Mouse (Mus musculus): ENCODE measurements around the gene 4930558K02Rik. TPM values are rescaled to one million over a fixed set of nuclear protein-coding genes. Genes with fewer than 3 reads are reported as not detected.

4930558K02Rik gene
- polyA plus RNA-seq, 1 experiment = not detected

- no peak for DNase-seq
- Histone ChIP-seq H3K4me1 (ENCODE audit: control insufficient read depth, insufficient read depth, low read length) (no peaks in the 10 kb centered on the region), H3K27ac (ENCODE audit: insufficient read depth, low read length) (no peak overlapping the region), H3K4me3 (replicated peaks; ENCODE audit: insufficient read depth, low read depth, low read length) (no peak overlapping the region), H3K27me3 (ENCODE audit: control insufficient read depth, insufficient read depth, low read length) (no peaks in the 10 kb centered on the region)
- TF ChIP-seq POLR2A (IDR thresholded peaks at IDR 0.05; ENCODE audit: borderline replicate concordance, insufficient read depth, low read length) (no peak), CTCF (IDR thresholded peaks at IDR 0.05; ENCODE audit: borderline replicate concordance, insufficient read depth, low read depth, low read length) (no peak)
- WGBS = 85% methylated on average over 4 of the region's 4 CpGs
Measured at GRCm38 (mm10) chr1:161907111-161907510, 72.3 kb downstream of the 4930558K02Rik start.

GRCm38 (mm10) chr1:161902692-161903452 is 76.6 kb downstream of the 4930558K02Rik start:
- Histone ChIP-seq H3K27me3 (ENCODE audit: control insufficient read depth, insufficient read depth, low read length) (no peaks in the 10 kb centered on the region), H3K4me3 (replicated peaks; ENCODE audit: insufficient read depth, low read depth, low read length) (no peak overlapping the region), H3K4me1 (ENCODE audit: control insufficient read depth, insufficient read depth, low read length) (no peaks in the 10 kb centered on the region), H3K27ac (ENCODE audit: insufficient read depth, low read length) (no peak overlapping the region)
- no peak for TF ChIP-seq CTCF (IDR thresholded peaks at IDR 0.05; ENCODE audit: borderline replicate concordance, insufficient read depth, low read depth, low read length)
- no peak for TF ChIP-seq POLR2A (IDR thresholded peaks at IDR 0.05; ENCODE audit: borderline replicate concordance, insufficient read depth, low read length)
- DNase-seq = no peak
- WGBS = 80% methylated on average over 9 of the region's 9 CpGs

DNA sequence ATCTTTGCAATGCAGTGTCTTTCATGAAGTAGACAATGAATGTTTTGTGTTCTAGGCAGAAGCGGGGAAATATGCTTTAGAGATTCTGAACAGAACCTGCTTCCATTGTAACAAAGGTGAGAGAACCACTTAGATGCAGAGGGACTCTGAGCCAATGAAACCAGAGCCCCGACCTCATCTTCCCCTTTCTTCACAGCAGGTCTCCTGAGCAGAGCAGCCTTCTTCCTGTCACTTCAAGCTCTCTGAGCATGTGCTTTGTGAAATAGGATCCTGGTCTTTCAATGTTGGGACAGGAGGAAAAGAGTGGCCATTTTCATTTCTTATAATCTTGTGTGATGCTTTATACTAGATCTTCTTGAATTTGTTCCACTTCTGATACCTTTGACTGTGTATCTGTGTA is 79.3 kb downstream of the 4930558K02Rik start:
- TF ChIP-seq POLR2A (IDR thresholded peaks at IDR 0.05; ENCODE audit: borderline replicate concordance, insufficient read depth, low read length) (no peak), CTCF (IDR thresholded peaks at IDR 0.05; ENCODE audit: borderline replicate concordance, insufficient read depth, low read depth, low read length) (no peak)
- H3K27ac ChIP-seq (ENCODE audit: insufficient read depth, low read length) = no peak overlapping the region
- H3K4me1 ChIP-seq (ENCODE audit: control insufficient read depth, insufficient read depth, low read length) = no peaks in the 10 kb centered on the region
- no peak overlapping the region for H3K4me3 ChIP-seq (replicated peaks; ENCODE audit: insufficient read depth, low read depth, low read length)
- WGBS = 48% methylated on average over 2 of the region's 2 CpGs
- H3K27me3 ChIP-seq (ENCODE audit: control insufficient read depth, insufficient read depth, low read length) = no peaks in the 10 kb centered on the region
- DNase-seq = no peak

DNA sequence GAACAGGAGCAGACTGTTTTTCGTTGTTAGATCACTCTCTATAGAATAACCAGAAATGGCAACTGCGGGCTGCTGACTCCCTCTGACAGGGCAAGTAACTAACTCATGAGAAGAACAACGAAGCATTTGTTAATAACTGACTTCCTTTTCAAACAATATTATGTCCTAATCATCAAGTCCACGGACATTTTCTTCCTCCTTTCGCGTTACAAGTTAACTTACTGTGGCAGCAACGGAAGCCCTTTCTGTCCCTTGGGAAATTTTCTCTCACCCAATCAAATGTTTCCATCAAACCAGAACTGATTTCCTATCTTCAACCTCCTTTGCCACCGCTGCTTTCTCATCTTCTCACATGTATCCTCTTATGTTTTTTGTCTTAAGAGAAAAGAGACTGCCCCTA is 82.2 kb downstream of the 4930558K02Rik start:
- Histone ChIP-seq H3K27ac (ENCODE audit: insufficient read depth, low read length) (no peak overlapping the region), H3K4me3 (replicated peaks; ENCODE audit: insufficient read depth, low read depth, low read length) (no peak overlapping the region), H3K4me1 (ENCODE audit: control insufficient read depth, insufficient read depth, low read length) (no peaks in the 10 kb centered on the region), H3K27me3 (ENCODE audit: control insufficient read depth, insufficient read depth, low read length) (no peaks in the 10 kb centered on the region)
- 78% methylated on average over 8 of the region's 8 CpGs for WGBS
- no peak for DNase-seq
- TF ChIP-seq CTCF (IDR thresholded peaks at IDR 0.05; ENCODE audit: borderline replicate concordance, insufficient read depth, low read depth, low read length) (no peak), POLR2A (IDR thresholded peaks at IDR 0.05; ENCODE audit: borderline replicate concordance, insufficient read depth, low read length) (no peak)

- Histone ChIP-seq H3K27me3 (ENCODE audit: control insufficient read depth, insufficient read depth, low read length) (no peaks in the 10 kb centered on the region), H3K4me3 (replicated peaks; ENCODE audit: insufficient read depth, low read depth, low read length) (no peak overlapping the region), H3K4me1 (ENCODE audit: control insufficient read depth, insufficient read depth, low read length) (no peaks in the 10 kb centered on the region), H3K27ac (ENCODE audit: insufficient read depth, low read length) (no peak overlapping the region)
- WGBS = 40% methylated on average over 10 of the region's 10 CpGs
- no peak for DNase-seq
- TF ChIP-seq CTCF (IDR thresholded peaks at IDR 0.05; ENCODE audit: borderline replicate concordance, insufficient read depth, low read depth, low read length) (no peak), POLR2A (IDR thresholded peaks at IDR 0.05; ENCODE audit: borderline replicate concordance, insufficient read depth, low read length) (no peak)
Measured at GRCm38 (mm10) chr1:161896130-161896529, 83.3 kb downstream of the 4930558K02Rik start.

DNA sequence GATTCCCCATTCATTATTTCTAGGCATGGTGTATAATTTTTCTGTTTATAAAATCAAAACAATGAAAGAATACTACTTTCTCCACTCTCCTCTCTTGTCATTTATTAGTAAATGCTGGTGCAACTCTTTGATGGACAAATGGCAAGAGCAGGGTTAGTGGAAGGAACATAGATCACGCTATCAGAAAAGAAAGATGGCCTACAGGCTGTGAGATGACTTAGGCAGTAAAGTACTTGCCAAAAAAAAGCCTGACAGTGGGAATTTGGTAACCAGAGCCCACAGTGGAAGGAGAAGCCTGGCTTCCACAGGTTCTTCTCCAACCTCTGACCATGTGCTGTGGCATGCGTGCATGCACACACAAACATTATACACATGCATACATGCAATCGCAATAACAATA is 84.4 kb downstream of the 4930558K02Rik start:
- DNase-seq = no peak
- Histone ChIP-seq H3K4me1 (ENCODE audit: control insufficient read depth, insufficient read depth, low read length) (no peaks in the 10 kb centered on the region), H3K4me3 (replicated peaks; ENCODE audit: insufficient read depth, low read depth, low read length) (no peak overlapping the region), H3K27me3 (ENCODE audit: control insufficient read depth, insufficient read depth, low read length) (no peaks in the 10 kb centered on the region), H3K27ac (ENCODE audit: insufficient read depth, low read length) (no peak overlapping the region)
- TF ChIP-seq CTCF (IDR thresholded peaks at IDR 0.05; ENCODE audit: borderline replicate concordance, insufficient read depth, low read depth, low read length) (no peak), POLR2A (IDR thresholded peaks at IDR 0.05; ENCODE audit: borderline replicate concordance, insufficient read depth, low read length) (no peak)
- 95% methylated on average over 3 of the region's 3 CpGs for WGBS

DNA sequence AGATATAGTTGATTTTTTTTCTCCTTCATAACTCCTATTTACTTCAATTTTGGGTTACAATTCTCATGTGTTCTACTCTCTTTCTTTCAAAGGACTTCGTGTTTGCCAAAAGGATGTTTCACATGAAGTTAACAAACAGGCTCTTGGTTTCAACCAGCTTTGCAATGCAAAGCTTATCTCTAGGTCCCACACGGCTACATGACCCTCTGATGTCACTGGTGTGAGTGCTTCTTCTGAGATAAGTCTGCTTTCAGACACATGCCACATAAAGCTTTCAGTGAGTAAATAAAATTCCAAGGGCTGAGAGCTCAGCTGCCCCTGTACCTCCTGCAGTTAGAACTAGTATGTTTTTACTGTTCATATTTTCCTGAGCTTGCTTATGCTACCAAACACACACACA is 84.9 kb downstream of the 4930558K02Rik start:
- no peaks in the 10 kb centered on the region for H3K4me1 ChIP-seq (ENCODE audit: control insufficient read depth, insufficient read depth, low read length)
- 76% methylated on average over 2 of the region's 2 CpGs for WGBS
- no peak for TF ChIP-seq POLR2A (IDR thresholded peaks at IDR 0.05; ENCODE audit: borderline replicate concordance, insufficient read depth, low read length)
- TF ChIP-seq CTCF (IDR thresholded peaks at IDR 0.05; ENCODE audit: borderline replicate concordance, insufficient read depth, low read depth, low read length) = no peak
- H3K27ac ChIP-seq (ENCODE audit: insufficient read depth, low read length) = no peak overlapping the region
- no peak for DNase-seq
- H3K27me3 ChIP-seq (ENCODE audit: control insufficient read depth, insufficient read depth, low read length) = no peaks in the 10 kb centered on the region
- H3K4me3 ChIP-seq (replicated peaks; ENCODE audit: insufficient read depth, low read depth, low read length) = no peak overlapping the region

- no peaks in the 10 kb centered on the region for H3K27me3 ChIP-seq (ENCODE audit: control insufficient read depth, insufficient read depth, low read length)
- no peak for DNase-seq
- 88% methylated on average over 2 of the region's 2 CpGs for whole genome bisulfite sequencing
- H3K4me1 ChIP-seq (ENCODE audit: control insufficient read depth, insufficient read depth, low read length) = no peaks in the 10 kb centered on the region
- TF ChIP-seq CTCF (IDR thresholded peaks at IDR 0.05; ENCODE audit: borderline replicate concordance, insufficient read depth, low read depth, low read length) = no peak
- no peak for TF ChIP-seq POLR2A (IDR thresholded peaks at IDR 0.05; ENCODE audit: borderline replicate concordance, insufficient read depth, low read length)
- H3K27ac ChIP-seq (ENCODE audit: insufficient read depth, low read length) = no peak overlapping the region
- no peak overlapping the region for H3K4me3 ChIP-seq (replicated peaks; ENCODE audit: insufficient read depth, low read depth, low read length)
Measured at GRCm38 (mm10) chr1:161894126-161894525, 85.3 kb downstream of the 4930558K02Rik start.

Other genes with a start within 250 kb of the 4930558K02Rik start
- gene Fasl, start 191.1 kb downstream of the 4930558K02Rik start, polyA plus RNA-seq (2012; rRNA removed) = 0.36 and 0.47 TPM in 2 replicates
- 15.1 and 17.3 TPM in 2 replicates for gene Suco, start 103.0 kb downstream of the 4930558K02Rik start, polyA plus RNA-seq (2012; rRNA removed)
- 20.4 and 21.5 TPM in 2 replicates for gene Pigc, start 10.4 kb downstream of the 4930558K02Rik start, polyA plus RNA-seq (2012; rRNA removed)